Mouse (Mus musculus): ENCODE measurements around the gene Eps8l2.
"Not testable (repeated sequence)": the region's sequence is repeated elsewhere in the genome, so short reads cannot be mapped to it uniquely, and the experiment has no call there.

Gene Eps8l2

DNA sequence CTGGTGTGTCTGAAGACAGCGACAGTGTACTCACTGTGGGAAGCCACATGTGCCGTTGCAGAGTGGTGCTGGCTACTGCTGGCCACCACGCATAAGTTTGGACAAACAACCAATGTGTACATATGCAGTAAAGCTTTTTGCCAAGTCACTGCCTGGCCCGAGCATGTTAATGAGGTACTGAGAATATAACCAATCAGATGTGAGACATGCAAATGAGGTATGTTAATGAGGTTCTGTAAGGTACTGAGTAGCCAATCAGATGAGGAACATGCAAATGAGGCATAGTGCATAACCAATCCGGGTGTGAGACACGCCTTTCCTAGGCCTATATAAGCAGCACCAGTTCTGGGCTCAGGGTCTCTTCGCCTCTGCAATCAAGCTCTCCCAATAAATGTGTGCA lies 69.0 kb downstream of the Eps8l2 start:
- DNase-seq (ENCODE audit: low spot score), result not testable (repeated sequence)

GRCm38 (mm10) chr7:141408833-141409232 lies 70.2 kb downstream of the Eps8l2 start:
- peak; percentile 87 for DNase-seq (ENCODE audit: low spot score)

- no peak for DNase-seq (ENCODE audit: low spot score)
Observed at GRCm38 (mm10) chr7:141410631-141411030, 72.0 kb downstream of the Eps8l2 start.

- DNase-seq (ENCODE audit: low spot score), result no peak
Observed at GRCm38 (mm10) chr7:141411667-141412066, 73.0 kb downstream of the Eps8l2 start.

Data from layer of hippocampus, adult 11-12 months (tissue).